Mouse (Mus musculus): ENCODE measurements around the gene Syce2. TPM values are rescaled to one million over a fixed set of nuclear protein-coding genes. Genes with fewer than 3 reads are reported as not detected.
A peak's percentile ranks its signal among the peaks of the same experiment; 100 is the strongest.

Gene Syce2
- polyA plus RNA-seq, 2 experiments: 36.9 to 75.3 TPM

GRCm38 (mm10) chr8:84893709-84894134, 21.8 kb downstream of the Syce2 start, which contains the start of gene Gcdh:
TSS of gene Gcdh (minus strand) at chr8:84893921.
- peak; percentile 47; the same call in 1 of the 2 replicates for TF ChIP-seq POLR2A (IDR thresholded peaks at IDR 0.05; ENCODE audit: borderline replicate concordance, extremely low read depth, insufficient read depth, insufficient read length)
- 1% methylated on average over 11 of the region's 11 CpGs for WGBS
- peak within 1 kb of the TSS; percentile 66 for H3K9ac ChIP-seq (ENCODE audit: low read depth, low read length, severe bottlenecking)
- peak within 1 kb of the TSS; percentile 54 for H3K4me3 ChIP-seq (replicated peaks; ENCODE audit: low read length)
- peaks cover 9% of the 10 kb centered on the region for H3K4me1 ChIP-seq (ENCODE audit: control insufficient read depth, insufficient read depth, low read length)
- H3K4me2 ChIP-seq (replicated peaks; ENCODE audit: low read depth, low read length, severe bottlenecking): peak within 1 kb of the TSS; percentile 73
- H3K36me3 ChIP-seq (ENCODE audit: control insufficient read depth, insufficient read depth, low read length): peaks cover 12% of the 10 kb centered on the region
- no peak within 1 kb of the TSS for H3K27ac ChIP-seq (replicated peaks; ENCODE audit: low read depth, low read length)
- DNase-seq (ENCODE audit: low spot score) (peak; percentile 97), ATAC-seq (ENCODE audit: low FRiP score, low read depth) (peak; percentile 99)
- H3K27me3 ChIP-seq (ENCODE audit: control insufficient read depth, insufficient read depth, low read length): no peaks in the 10 kb centered on the region
- H3K9me3 ChIP-seq (ENCODE audit: control insufficient read depth, low read length): no peaks in the 10 kb centered on the region

GRCm38 (mm10) chr8:84895963-84896362, 24.1 kb downstream of the Syce2 start:
- H3K27me3 ChIP-seq (ENCODE audit: control insufficient read depth, insufficient read depth, low read length): no peaks in the 10 kb centered on the region
- H3K4me2 ChIP-seq (replicated peaks; ENCODE audit: low read depth, low read length, severe bottlenecking): no peak overlapping the region
- ATAC-seq (ENCODE audit: low FRiP score, low read depth): no peak
- H3K36me3 ChIP-seq (ENCODE audit: control insufficient read depth, insufficient read depth, low read length): 0 out of 2 replicates have a peak, but pooled peaks cover 3% of the 10 kb centered on the region
- no peak for DNase-seq (ENCODE audit: low spot score)
- H3K9ac ChIP-seq (ENCODE audit: low read depth, low read length, severe bottlenecking): no peak overlapping the region
- WGBS: 84% methylated on average over 5 of the region's 5 CpGs
- H3K4me1 ChIP-seq (ENCODE audit: control insufficient read depth, insufficient read depth, low read length): peaks cover 9% of the 10 kb centered on the region
- TF ChIP-seq POLR2A (IDR thresholded peaks at IDR 0.05; ENCODE audit: borderline replicate concordance, extremely low read depth, insufficient read depth, insufficient read length): no peak
- no peak overlapping the region for H3K27ac ChIP-seq (replicated peaks; ENCODE audit: low read depth, low read length)
- H3K4me3 ChIP-seq (replicated peaks; ENCODE audit: low read length): no peak overlapping the region
- H3K9me3 ChIP-seq (ENCODE audit: control insufficient read depth, low read length): no peaks in the 10 kb centered on the region

GRCm38 (mm10) chr8:84901071-84901470, 29.2 kb downstream of the Syce2 start:
- H3K36me3 ChIP-seq (ENCODE audit: control insufficient read depth, insufficient read depth, low read length): no peaks in the 10 kb centered on the region
- no peak overlapping the region for H3K4me2 ChIP-seq (replicated peaks; ENCODE audit: low read depth, low read length, severe bottlenecking)
- H3K27ac ChIP-seq (replicated peaks; ENCODE audit: low read depth, low read length): no peak overlapping the region
- 61% methylated on average over 4 of the region's 4 CpGs for WGBS
- no peaks in the 10 kb centered on the region for H3K9me3 ChIP-seq (ENCODE audit: control insufficient read depth, low read length)
- TF ChIP-seq POLR2A (IDR thresholded peaks at IDR 0.05; ENCODE audit: borderline replicate concordance, extremely low read depth, insufficient read depth, insufficient read length): no peak
- no peak for ATAC-seq (ENCODE audit: low FRiP score, low read depth)
- H3K4me3 ChIP-seq (replicated peaks; ENCODE audit: low read length): no peak overlapping the region
- H3K4me1 ChIP-seq (ENCODE audit: control insufficient read depth, insufficient read depth, low read length): peaks cover 5% of the 10 kb centered on the region; the same call in 1 of the 2 replicates
- DNase-seq (ENCODE audit: low spot score): no peak
- H3K9ac ChIP-seq (ENCODE audit: low read depth, low read length, severe bottlenecking): no peak overlapping the region
- no peaks in the 10 kb centered on the region for H3K27me3 ChIP-seq (ENCODE audit: control insufficient read depth, insufficient read depth, low read length)

GRCm38 (mm10) chr8:84901752-84902151, 29.8 kb downstream of the Syce2 start, which contains the start of gene Klf1:
TSS of gene Klf1 (plus strand) at chr8:84901928.
- peak within 1 kb of the TSS; percentile 96 for H3K4me2 ChIP-seq (replicated peaks; ENCODE audit: low read depth, low read length, severe bottlenecking)
- 74% methylated on average over 3 of the region's 3 CpGs for WGBS
- no peak within 1 kb of the TSS for H3K27ac ChIP-seq (replicated peaks; ENCODE audit: low read depth, low read length)
- H3K4me1 ChIP-seq (ENCODE audit: control insufficient read depth, insufficient read depth, low read length): peaks cover 5% of the 10 kb centered on the region; the same call in 1 of the 2 replicates
- no peak for ATAC-seq (ENCODE audit: low FRiP score, low read depth)
- no peak for TF ChIP-seq POLR2A (IDR thresholded peaks at IDR 0.05; ENCODE audit: borderline replicate concordance, extremely low read depth, insufficient read depth, insufficient read length)
- no peaks in the 10 kb centered on the region for H3K36me3 ChIP-seq (ENCODE audit: control insufficient read depth, insufficient read depth, low read length)
- no peaks in the 10 kb centered on the region for H3K9me3 ChIP-seq (ENCODE audit: control insufficient read depth, low read length)
- no peaks in the 10 kb centered on the region for H3K27me3 ChIP-seq (ENCODE audit: control insufficient read depth, insufficient read depth, low read length)
- peak within 1 kb of the TSS; percentile 61 for H3K4me3 ChIP-seq (replicated peaks; ENCODE audit: low read length)
- peak within 1 kb of the TSS; percentile 75 for H3K9ac ChIP-seq (ENCODE audit: low read depth, low read length, severe bottlenecking)
- no peak for DNase-seq (ENCODE audit: low spot score)

GRCm38 (mm10) chr8:84902367-84902919, 30.5 kb downstream of the Syce2 start:
- ATAC-seq (ENCODE audit: low FRiP score, low read depth): peak; percentile 19; the same call in 1 of the 2 replicates
- 3% methylated on average over 24 of the region's 24 CpGs for WGBS
- TF ChIP-seq POLR2A (IDR thresholded peaks at IDR 0.05; ENCODE audit: borderline replicate concordance, extremely low read depth, insufficient read depth, insufficient read length): no peak
- Histone ChIP-seq H3K36me3 (ENCODE audit: control insufficient read depth, insufficient read depth, low read length) (no peaks in the 10 kb centered on the region), H3K4me3 (replicated peaks; ENCODE audit: low read length) (peak overlapping the region; percentile 61), H3K9me3 (ENCODE audit: control insufficient read depth, low read length) (no peaks in the 10 kb centered on the region), H3K9ac (ENCODE audit: low read depth, low read length, severe bottlenecking) (peak overlapping the region; percentile 75), H3K27ac (replicated peaks; ENCODE audit: low read depth, low read length) (no peak overlapping the region), H3K4me2 (replicated peaks; ENCODE audit: low read depth, low read length, severe bottlenecking) (peak overlapping the region; percentile 96), H3K4me1 (ENCODE audit: control insufficient read depth, insufficient read depth, low read length) (peaks cover 5% of the 10 kb centered on the region; the same call in 1 of the 2 replicates), H3K27me3 (ENCODE audit: control insufficient read depth, insufficient read depth, low read length) (no peaks in the 10 kb centered on the region)
- DNase-seq (ENCODE audit: low spot score): no peak
